Mouse (Mus musculus): Measurements from ENCODE around the gene Lrrc74a. TPM values are rescaled to one million over a fixed set of nuclear protein-coding genes. Genes with fewer than 3 reads are reported as not detected.
A peak's percentile ranks its signal among the peaks of the same experiment; 100 is the strongest.

Lrrc74a gene
- polyA plus RNA-seq, 1 experiment: not detected

DNA sequence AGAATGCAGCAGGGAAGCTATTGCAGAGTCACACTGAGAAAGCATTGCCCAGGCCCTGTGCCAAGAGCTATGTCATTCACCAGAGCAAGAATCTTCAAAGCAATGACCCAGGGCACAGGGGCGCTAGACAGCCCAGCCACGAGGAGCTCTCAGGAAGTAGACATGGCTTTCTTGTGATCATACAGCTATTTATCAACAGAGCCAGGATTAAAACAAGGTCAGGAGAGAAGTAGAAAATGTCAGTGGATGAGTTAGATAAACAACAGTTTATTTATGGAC lies 56.6 kb downstream of the Lrrc74a start:
- Histone ChIP-seq H3K27ac (ENCODE audit: insufficient read depth, low read length) (no peak overlapping the region), H3K9ac (ENCODE audit: low read depth, poor library complexity, severe bottlenecking) (no peak overlapping the region), H3K9me3 (replicated peaks; ENCODE audit: control insufficient read depth, insufficient read depth, low read length, poor library complexity, severe bottlenecking) (no peaks in the 10 kb centered on the region), H3K36me3 (ENCODE audit: control insufficient read depth, insufficient read depth, low read length, poor library complexity, severe bottlenecking) (no peaks in the 10 kb centered on the region), H3K4me1 (ENCODE audit: control insufficient read depth, insufficient read depth, low read length) (peaks cover 15% of the 10 kb centered on the region), H3K27me3 (ENCODE audit: control insufficient read depth, insufficient read depth, low read length, poor library complexity, severe bottlenecking) (no peaks in the 10 kb centered on the region), H3K4me3 (ENCODE audit: low read depth, low read length) (no peak overlapping the region)
- no peak for TF ChIP-seq EP300 (IDR thresholded peaks at IDR 0.05; ENCODE audit: insufficient read depth, low read depth, low read length)
- no peak for TF ChIP-seq CTCF (IDR thresholded peaks at IDR 0.05; ENCODE audit: low read depth, low read length)
- TF ChIP-seq POLR2A (IDR thresholded peaks at IDR 0.05; ENCODE audit: insufficient read depth, low read length): no peak

DNA sequence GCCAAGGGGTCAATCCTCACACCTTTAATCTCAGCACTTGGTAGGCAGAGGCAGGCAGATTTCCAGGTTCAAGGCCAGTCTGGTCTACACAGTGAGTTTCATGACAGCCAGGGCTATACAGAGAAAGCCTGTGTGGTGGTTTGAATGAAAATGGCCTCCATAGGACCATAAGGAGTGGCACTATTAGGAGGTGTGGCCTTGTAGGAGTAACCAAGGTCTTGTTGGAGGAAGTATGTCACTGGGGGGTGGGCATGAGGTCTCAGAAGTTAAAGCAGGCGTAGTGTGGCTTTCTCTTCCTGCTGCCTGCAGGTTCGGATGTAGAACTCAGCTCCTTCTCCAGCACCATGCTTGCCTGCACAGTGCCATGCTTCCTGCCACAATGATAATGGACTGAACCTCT lies 57.8 kb downstream of the Lrrc74a start:
- H3K4me3 ChIP-seq (ENCODE audit: low read depth, low read length): no peak overlapping the region
- H3K27me3 ChIP-seq (ENCODE audit: control insufficient read depth, insufficient read depth, low read length, poor library complexity, severe bottlenecking): no peaks in the 10 kb centered on the region
- H3K4me1 ChIP-seq (ENCODE audit: control insufficient read depth, insufficient read depth, low read length): peaks cover 14% of the 10 kb centered on the region
- H3K9ac ChIP-seq (ENCODE audit: low read depth, poor library complexity, severe bottlenecking): no peak overlapping the region
- no peaks in the 10 kb centered on the region for H3K36me3 ChIP-seq (ENCODE audit: control insufficient read depth, insufficient read depth, low read length, poor library complexity, severe bottlenecking)
- no peak overlapping the region for H3K27ac ChIP-seq (ENCODE audit: insufficient read depth, low read length)
- no peaks in the 10 kb centered on the region for H3K9me3 ChIP-seq (replicated peaks; ENCODE audit: control insufficient read depth, insufficient read depth, low read length, poor library complexity, severe bottlenecking)
- TF ChIP-seq EP300 (IDR thresholded peaks at IDR 0.05; ENCODE audit: insufficient read depth, low read depth, low read length): no peak
- no peak for TF ChIP-seq POLR2A (IDR thresholded peaks at IDR 0.05; ENCODE audit: insufficient read depth, low read length)
- TF ChIP-seq CTCF (IDR thresholded peaks at IDR 0.05; ENCODE audit: low read depth, low read length): no peak

DNA sequence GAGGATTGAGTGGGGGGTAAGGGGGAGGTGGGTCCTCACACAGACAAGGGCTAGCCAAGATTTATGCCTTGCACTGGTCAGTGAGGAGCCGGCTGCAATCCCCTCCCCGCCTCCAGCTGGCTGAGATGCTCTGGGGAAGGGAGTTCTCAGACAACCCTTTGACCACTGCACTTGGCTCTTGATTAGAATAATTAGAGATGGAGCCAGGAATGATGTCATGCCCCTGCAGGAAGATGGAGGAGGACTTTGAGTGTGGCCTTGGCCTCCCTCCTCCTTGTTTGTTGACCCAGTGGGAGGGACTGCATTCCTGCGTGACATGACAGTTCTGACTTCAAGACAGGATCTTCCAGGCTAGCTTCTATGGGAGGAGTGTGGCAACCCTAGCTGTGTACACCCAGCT lies 59.7 kb downstream of the Lrrc74a start:
- TF ChIP-seq POLR2A (IDR thresholded peaks at IDR 0.05; ENCODE audit: insufficient read depth, low read length) (no peak), CTCF (IDR thresholded peaks at IDR 0.05; ENCODE audit: low read depth, low read length) (no peak), EP300 (IDR thresholded peaks at IDR 0.05; ENCODE audit: insufficient read depth, low read depth, low read length) (no peak)
- Histone ChIP-seq H3K27me3 (ENCODE audit: control insufficient read depth, insufficient read depth, low read length, poor library complexity, severe bottlenecking) (no peaks in the 10 kb centered on the region), H3K4me1 (ENCODE audit: control insufficient read depth, insufficient read depth, low read length) (peaks cover 10% of the 10 kb centered on the region), H3K36me3 (ENCODE audit: control insufficient read depth, insufficient read depth, low read length, poor library complexity, severe bottlenecking) (no peaks in the 10 kb centered on the region), H3K9ac (ENCODE audit: low read depth, poor library complexity, severe bottlenecking) (no peak overlapping the region), H3K9me3 (replicated peaks; ENCODE audit: control insufficient read depth, insufficient read depth, low read length, poor library complexity, severe bottlenecking) (no peaks in the 10 kb centered on the region), H3K27ac (ENCODE audit: insufficient read depth, low read length) (no peak overlapping the region), H3K4me3 (ENCODE audit: low read depth, low read length) (no peak overlapping the region)

DNA sequence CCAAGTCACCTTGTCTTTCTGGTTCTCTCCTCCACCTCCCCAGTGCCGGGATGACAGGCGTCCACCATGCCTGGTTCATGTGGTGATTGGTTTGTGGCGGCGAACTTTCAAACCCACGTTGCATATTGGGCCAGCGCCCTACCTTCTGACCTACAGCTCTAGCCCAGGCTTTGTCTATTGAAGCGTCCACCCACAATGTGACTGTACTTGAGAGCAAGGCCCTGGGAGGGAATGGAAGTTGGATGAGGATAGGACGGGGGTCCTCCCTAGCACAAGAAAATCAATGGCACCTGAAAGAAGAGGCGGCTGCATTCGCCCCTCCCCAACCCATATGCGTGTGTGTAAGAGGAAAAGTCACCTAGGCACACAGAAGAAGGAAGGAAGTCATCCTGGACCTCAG lies 60.2 kb downstream of the Lrrc74a start:
- Histone ChIP-seq H3K9me3 (replicated peaks; ENCODE audit: control insufficient read depth, insufficient read depth, low read length, poor library complexity, severe bottlenecking) (no peaks in the 10 kb centered on the region), H3K27me3 (ENCODE audit: control insufficient read depth, insufficient read depth, low read length, poor library complexity, severe bottlenecking) (no peaks in the 10 kb centered on the region), H3K4me3 (ENCODE audit: low read depth, low read length) (no peak overlapping the region), H3K4me1 (ENCODE audit: control insufficient read depth, insufficient read depth, low read length) (peaks cover 13% of the 10 kb centered on the region), H3K36me3 (ENCODE audit: control insufficient read depth, insufficient read depth, low read length, poor library complexity, severe bottlenecking) (no peaks in the 10 kb centered on the region), H3K27ac (ENCODE audit: insufficient read depth, low read length) (0 out of 2 replicates have a peak overlapping the region, but pooled peaks have one; percentile 11), H3K9ac (ENCODE audit: low read depth, poor library complexity, severe bottlenecking) (no peak overlapping the region)
- no peak for TF ChIP-seq CTCF (IDR thresholded peaks at IDR 0.05; ENCODE audit: low read depth, low read length)
- TF ChIP-seq POLR2A (IDR thresholded peaks at IDR 0.05; ENCODE audit: insufficient read depth, low read length): no peak
- no peak for TF ChIP-seq EP300 (IDR thresholded peaks at IDR 0.05; ENCODE audit: insufficient read depth, low read depth, low read length)

DNA sequence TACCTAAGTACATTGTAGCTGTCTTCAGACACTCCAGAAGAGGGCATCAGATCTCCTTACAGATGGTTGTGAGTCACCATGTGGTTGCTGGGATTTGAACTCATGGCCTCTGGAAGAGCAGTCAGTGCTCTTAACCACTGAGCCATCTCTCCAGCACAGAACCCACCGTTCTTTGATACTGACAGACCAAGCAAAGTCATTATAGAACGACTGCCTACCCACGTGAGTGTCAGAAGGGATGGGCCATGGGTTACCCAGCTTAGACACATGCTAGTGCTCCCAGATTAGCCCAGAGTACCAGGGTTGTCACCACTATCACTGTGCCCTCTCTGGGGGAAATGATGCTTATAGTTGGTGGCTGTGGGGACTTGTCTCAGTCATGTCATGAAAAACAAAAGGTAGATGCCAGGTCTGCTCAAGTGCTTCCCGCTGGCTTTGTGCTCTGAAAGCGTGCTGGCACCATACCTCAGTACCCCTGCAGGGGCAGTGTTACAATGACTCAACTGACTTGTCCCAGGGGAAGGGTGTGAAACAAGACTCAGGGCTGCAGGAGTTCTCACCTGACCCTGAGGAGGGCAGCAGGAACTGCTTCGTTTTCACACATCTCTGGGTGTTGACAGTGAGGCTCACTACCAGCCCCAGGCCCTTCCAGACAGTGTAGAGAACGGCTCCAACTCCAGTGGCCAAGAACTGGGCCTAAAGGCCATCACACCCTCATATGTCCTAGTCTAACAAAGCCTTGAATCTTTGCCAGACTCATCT lies 61.1 kb downstream of the Lrrc74a start:
- H3K4me1 ChIP-seq (ENCODE audit: control insufficient read depth, insufficient read depth, low read length): peaks cover 14% of the 10 kb centered on the region
- TF ChIP-seq CTCF (IDR thresholded peaks at IDR 0.05; ENCODE audit: low read depth, low read length): peak; percentile 37
- TF ChIP-seq EP300 (IDR thresholded peaks at IDR 0.05; ENCODE audit: insufficient read depth, low read depth, low read length): no peak

DNA sequence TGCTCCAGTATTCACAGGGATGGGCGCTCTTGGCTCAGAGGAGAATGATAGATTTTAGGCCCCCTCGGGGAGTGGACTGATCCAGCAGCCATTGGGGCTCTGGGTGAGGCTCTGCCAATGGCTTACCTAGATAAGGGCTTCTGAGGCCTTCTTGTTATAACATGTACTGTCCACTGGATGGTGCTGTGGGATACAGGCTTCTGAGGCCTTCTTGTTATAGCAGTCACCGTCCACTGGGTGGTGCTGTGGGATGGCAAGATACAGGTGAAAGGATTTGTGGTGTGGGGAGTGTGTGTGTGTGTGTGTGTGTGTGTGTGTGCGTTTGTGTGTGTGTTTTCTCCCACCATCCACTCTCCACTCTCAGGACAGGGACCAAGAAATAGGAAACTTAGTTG lies 61.7 kb downstream of the Lrrc74a start:
- no peaks in the 10 kb centered on the region for H3K27me3 ChIP-seq (ENCODE audit: control insufficient read depth, insufficient read depth, low read length, poor library complexity, severe bottlenecking)
- H3K4me3 ChIP-seq (ENCODE audit: low read depth, low read length): no peak overlapping the region
- peak; percentile 73; the same call in 1 of the 2 replicates for TF ChIP-seq EP300 (IDR thresholded peaks at IDR 0.05; ENCODE audit: insufficient read depth, low read depth, low read length)
- no peak for TF ChIP-seq POLR2A (IDR thresholded peaks at IDR 0.05; ENCODE audit: insufficient read depth, low read length)
- TF ChIP-seq CTCF (IDR thresholded peaks at IDR 0.05; ENCODE audit: low read depth, low read length): peak; percentile 100
- peak overlapping the region; percentile 79 for H3K27ac ChIP-seq (ENCODE audit: insufficient read depth, low read length)
- H3K9me3 ChIP-seq (replicated peaks; ENCODE audit: control insufficient read depth, insufficient read depth, low read length, poor library complexity, severe bottlenecking): no peaks in the 10 kb centered on the region
- no peaks in the 10 kb centered on the region for H3K36me3 ChIP-seq (ENCODE audit: control insufficient read depth, insufficient read depth, low read length, poor library complexity, severe bottlenecking)
- H3K9ac ChIP-seq (ENCODE audit: low read depth, poor library complexity, severe bottlenecking): no peak overlapping the region
- peaks cover 16% of the 10 kb centered on the region for H3K4me1 ChIP-seq (ENCODE audit: control insufficient read depth, insufficient read depth, low read length)

More for the DNA sequence above, 61.1 kb downstream of the Lrrc74a start:
- no peaks in the 10 kb centered on the region for H3K27me3 ChIP-seq (ENCODE audit: control insufficient read depth, insufficient read depth, low read length, poor library complexity, severe bottlenecking)
- no peak overlapping the region for H3K4me3 ChIP-seq (ENCODE audit: low read depth, low read length)
- H3K36me3 ChIP-seq (ENCODE audit: control insufficient read depth, insufficient read depth, low read length, poor library complexity, severe bottlenecking): no peaks in the 10 kb centered on the region
- H3K9ac ChIP-seq (ENCODE audit: low read depth, poor library complexity, severe bottlenecking): no peak overlapping the region
- no peaks in the 10 kb centered on the region for H3K9me3 ChIP-seq (replicated peaks; ENCODE audit: control insufficient read depth, insufficient read depth, low read length, poor library complexity, severe bottlenecking)
- peak overlapping the region; percentile 79 for H3K27ac ChIP-seq (ENCODE audit: insufficient read depth, low read length)
